Mouse (Mus musculus) activated CD4-positive, CD25-positive, alpha-beta regulatory T cell, adult 9 weeks (primary cell): ENCODE results near the gene Gm11992. TPM values are rescaled to one million over a fixed set of nuclear protein-coding genes. Genes with fewer than 3 reads are reported as not detected.

Source experiments
- polyA plus RNA-seq: library from polyadenylated mRNA; unstranded; fragments of 100-300 nt; shearing (Covaris generic); gene quantifications from one replicate; pipeline ENCODE4 v1.2.1, GENCODE M21; 2017

Gm11992 gene
- polyA plus RNA-seq, result 0.11 TPM

DNA sequence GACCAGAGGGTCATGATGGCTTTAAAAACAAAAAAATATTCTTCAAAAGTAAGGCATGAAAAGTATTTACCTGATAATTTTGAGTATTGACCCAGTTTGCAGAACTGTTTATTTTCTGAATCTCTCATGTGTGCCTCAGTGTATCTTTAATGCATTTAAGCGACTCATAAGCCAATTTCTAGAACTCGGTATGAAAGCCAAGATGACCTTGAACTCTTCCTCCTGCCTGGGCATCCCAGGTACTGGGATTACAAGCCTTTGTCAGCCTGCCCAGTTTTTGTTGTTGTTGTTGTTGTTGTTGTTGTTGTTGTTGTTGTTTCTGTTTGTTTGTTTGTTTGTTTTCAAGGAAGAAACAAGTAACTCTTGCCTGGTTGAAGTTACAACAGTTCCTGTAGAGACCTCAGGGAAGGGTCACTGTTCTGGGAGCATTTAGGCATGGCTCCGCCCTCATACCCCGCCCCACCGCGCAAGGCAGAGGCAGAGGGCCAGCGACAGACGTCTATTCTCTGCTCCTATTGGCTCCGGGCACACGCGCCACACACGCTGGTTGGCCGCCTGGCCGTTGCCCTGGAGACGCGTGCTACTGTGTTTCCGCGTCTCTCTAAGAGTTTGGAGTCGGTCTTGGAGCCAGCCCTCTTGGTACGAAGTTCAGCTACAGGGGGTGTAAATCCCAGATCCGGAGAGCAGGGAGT, at the start of gene Gm11992:
Gene Gm11992, plus strand, starts transcription at position 584 of the 692 bp plus-strand sequence.

DNA sequence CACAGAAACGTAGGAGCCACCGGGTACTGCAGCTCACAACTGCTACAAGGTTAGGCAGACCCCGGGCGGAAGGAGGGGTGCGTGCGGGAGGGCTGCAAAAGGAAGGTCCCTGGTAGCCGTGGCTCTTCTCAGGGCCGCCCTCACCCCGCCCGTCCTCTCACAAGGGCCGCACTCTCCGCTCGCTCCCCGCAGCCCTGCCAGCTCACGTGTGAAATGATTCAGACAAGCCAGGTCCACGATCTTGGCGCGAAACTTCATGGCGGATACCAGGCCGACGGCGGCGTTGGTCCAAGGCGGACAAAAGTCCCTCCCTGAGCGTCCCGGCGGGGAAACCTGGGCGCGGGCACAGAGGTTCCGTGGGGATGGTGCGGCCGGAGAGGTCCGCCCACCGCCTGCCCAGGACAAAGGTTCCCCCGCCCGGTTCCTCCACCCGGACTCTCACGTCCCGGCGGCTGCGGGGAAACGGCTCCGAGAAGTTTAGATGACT, 37.5 kb upstream of the Gm11992 start, which contains the start of gene Hus1:
Gene Hus1, minus strand, starts transcription at position 339 of the 487 bp plus-strand sequence.

DNA sequence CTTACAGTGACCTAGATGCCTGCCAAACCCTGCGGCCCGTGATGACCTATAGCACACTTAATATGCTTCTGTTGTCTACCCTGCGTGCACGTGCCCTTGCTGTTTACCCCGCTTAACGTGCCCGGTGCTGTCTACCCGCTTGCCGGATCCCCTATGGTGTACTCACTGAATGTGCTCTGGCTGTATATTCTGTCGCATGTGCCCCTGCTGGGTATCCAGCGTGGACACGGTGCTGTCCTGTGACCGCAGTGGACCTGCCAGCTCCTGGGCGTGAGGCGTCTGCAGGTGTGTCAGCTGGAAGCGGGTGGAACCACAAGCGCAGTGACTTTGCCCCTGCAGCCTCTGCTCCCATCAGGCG, 288 bp downstream of the Gm11992 start, which contains the start of gene Sun3:
Gene Sun3, minus strand, starts transcription at position 289 of the 358 bp plus-strand sequence.

DNA sequence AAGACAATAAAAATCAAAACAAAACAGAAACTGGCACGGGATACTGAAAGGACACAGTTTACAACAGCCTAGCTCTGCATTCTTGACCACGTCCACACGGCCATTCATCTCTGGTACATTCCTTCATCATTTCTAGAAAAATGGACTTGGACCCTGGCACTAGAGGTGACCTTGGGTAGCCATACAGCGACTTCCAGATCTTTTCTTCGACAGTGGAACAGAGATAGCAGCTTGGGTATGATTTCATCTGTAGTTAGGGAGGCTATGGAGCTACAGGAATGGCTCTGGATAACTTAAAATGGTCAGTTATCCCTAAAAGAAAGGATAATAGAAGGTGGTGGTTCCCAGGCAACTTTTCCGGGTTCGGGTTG, 69.6 kb downstream of the Gm11992 start, which contains the start of gene Upp1:
Gene Upp1, plus strand, starts transcription at position 54 of the 371 bp plus-strand sequence.

Other genes starting within 250 kb of the Gm11992 start
- not detected for gene Pkd1l1, start 75.3 kb upstream of the Gm11992 start, polyA plus RNA-seq
- gene Hus1, start 37.4 kb upstream of the Gm11992 start, polyA plus RNA-seq, result 12.8 TPM
- not detected for gene Sun3, start 397 bp downstream of the Gm11992 start, polyA plus RNA-seq
- gene Upp1, start 69.5 kb downstream of the Gm11992 start, polyA plus RNA-seq, result not detected
- not detected for gene Abca13, start 143.3 kb downstream of the Gm11992 start, polyA plus RNA-seq